Mouse (Mus musculus) MEL (cell line): ENCODE measurements around the gene Tlcd2. TPM values are rescaled to one million over a fixed set of nuclear protein-coding genes. Genes with fewer than 3 reads are reported as not detected.

Experiments
- DNase-seq: peaks from one replicate; pipeline ENCODE4 v3.0.0; 2011; ENCODE audit warnings: low read depth, low spot score
- H3K27ac ChIP-seq: 2 replicates; pipeline ENCODE4 v1.5.1; 2012; ENCODE audit warnings: low read depth, mild to moderate bottlenecking, control low read depth, low read length, moderate library complexity; ENCODE audit not compliant: control insufficient read depth
- H3K27me3 ChIP-seq, 2 experiments: fragments of 150-350 bp in 1 of 2; sonication (generic) in 1 of 2; 2 replicates each; pipeline ENCODE4 v1.6.1; 2012; ENCODE audit warnings: low read length in 2 of 2, mild to moderate bottlenecking in 2 of 2, improper control_type of control experiment in 1 of 2, moderate library complexity in 1 of 2; ENCODE audit not compliant: insufficient read depth in 2 of 2, control insufficient read depth in 1 of 2
- H3K36me3 ChIP-seq, 2 experiments: 2 replicates each; pipeline ENCODE4 v1.6.1; 2012 to 2014; ENCODE audit warnings: low read length in 2 of 2, improper control_type of control experiment in 1 of 2, inconsistent platforms in 1 of 2, mild to moderate bottlenecking in 1 of 2; ENCODE audit not compliant: insufficient read depth in 2 of 2, control insufficient read depth in 1 of 2
- H3K4me1 ChIP-seq, 2 experiments: fragments of 150-350 bp in 1 of 2; sonication (generic) in 1 of 2; 2 replicates each; pipeline ENCODE4 v1.6.1; 2012; ENCODE audit warnings: low read length in 2 of 2, improper control_type of control experiment in 1 of 2, mild to moderate bottlenecking in 1 of 2; ENCODE audit not compliant: insufficient read depth in 2 of 2, control insufficient read depth in 1 of 2
- H3K4me3 ChIP-seq, 2 experiments: fragments of 150-350 bp in 1 of 2; sonication (generic) in 1 of 2; 2 replicates each; pipeline ENCODE4 v1.5.1; 2012; ENCODE audit warnings: low read depth in 2 of 2, low read length in 2 of 2, mild to moderate bottlenecking in 2 of 2, moderate library complexity in 2 of 2, control low read depth in 1 of 2, improper control_type of control experiment in 1 of 2; ENCODE audit not compliant: control insufficient read depth in 1 of 2, insufficient read depth in 1 of 2
- H3K79me2 ChIP-seq: 2 replicates; pipeline ENCODE4 v1.6.1; 2012; ENCODE audit warnings: mild to moderate bottlenecking, low read length, moderate library complexity; ENCODE audit not compliant: control insufficient read depth, poor library complexity, insufficient read depth
- H3K9ac ChIP-seq: 2 replicates; pipeline ENCODE4 v1.6.1; 2012; ENCODE audit warnings: low read depth, mild to moderate bottlenecking, control low read depth, low read length, moderate library complexity; ENCODE audit not compliant: control insufficient read depth, poor library complexity, severe bottlenecking
- H3K9me3 ChIP-seq: fragments of 150-350 bp; sonication (generic); replicated peaks from 2 replicates; pipeline ENCODE4 v1.6.1; 2012; ENCODE audit warnings: mild to moderate bottlenecking, low read length, improper control_type of control experiment, moderate library complexity; ENCODE audit not compliant: insufficient read depth
- CHD2 ChIP-seq: IDR thresholded peaks from 2 replicates; pipeline ENCODE4 v1.6.1; 2011; ENCODE audit warnings: low read length, improper control_type of control experiment
- CTCF ChIP-seq, 3 experiments: IDR thresholded peaks in 2 of 3; conservative IDR thresholded peaks in 1 of 3; 2 replicates each; pipeline ENCODE4 v1.5.1; 2011 to 2012; ENCODE audit warnings: low read length in 3 of 3, low read depth in 2 of 3, mild to moderate bottlenecking in 2 of 3, improper control_type of control experiment in 1 of 3, inconsistent platforms in 1 of 3, mixed read lengths in 1 of 3, moderate library complexity in 1 of 3; ENCODE audit not compliant: control insufficient read depth in 1 of 3, insufficient read depth in 1 of 3, poor library complexity in 1 of 3, severe bottlenecking in 1 of 3
- ELF1 ChIP-seq: IDR thresholded peaks from 2 replicates; pipeline ENCODE4 v1.6.1; 2014; ENCODE audit warnings: low read depth, mild to moderate bottlenecking, inconsistent platforms, low read length, improper control_type of control experiment, moderate library complexity
- ETS1 ChIP-seq: IDR thresholded peaks from 2 replicates; pipeline ENCODE4 v1.6.1; 2012; ENCODE audit warnings: low read depth, mild to moderate bottlenecking, inconsistent platforms, low read length, improper control_type of control experiment, moderate library complexity
- GATA1 ChIP-seq: IDR thresholded peaks from 2 replicates; pipeline ENCODE4 v1.6.1; 2011; ENCODE audit warnings: low read depth, low read length, improper control_type of control experiment
- RCOR1 ChIP-seq: IDR thresholded peaks from 2 replicates; pipeline ENCODE4 v1.6.1; 2012; ENCODE audit warnings: low read depth, mild to moderate bottlenecking, inconsistent platforms, low read length, improper control_type of control experiment
- TBP ChIP-seq: IDR thresholded peaks from 2 replicates; pipeline ENCODE4 v1.8.0; 2011; ENCODE audit warnings: low read depth, low read length, improper control_type of control experiment
- TCF12 ChIP-seq: IDR thresholded peaks from 2 replicates; pipeline ENCODE4 v1.6.1; 2014; ENCODE audit warnings: low read depth, mild to moderate bottlenecking, inconsistent platforms, low read length, improper control_type of control experiment, moderate library complexity
- UBTF ChIP-seq: IDR thresholded peaks from 2 replicates; pipeline ENCODE4 v1.6.1; 2012; ENCODE audit warnings: low read depth, mild to moderate bottlenecking, inconsistent platforms, low read length, improper control_type of control experiment, moderate library complexity, borderline replicate concordance; ENCODE audit not compliant: insufficient read depth
- USF2 ChIP-seq, 2 experiments: IDR thresholded peaks; 2 replicates each; pipeline ENCODE4 v1.6.1; 2011 to 2012; ENCODE audit warnings: improper control_type of control experiment in 2 of 2, low read length in 2 of 2, borderline replicate concordance in 1 of 2, inconsistent platforms in 1 of 2, low read depth in 1 of 2, mild to moderate bottlenecking in 1 of 2; ENCODE audit not compliant: insufficient read depth in 1 of 2
- ZKSCAN1 ChIP-seq: IDR thresholded peaks from 2 replicates; pipeline ENCODE4 v1.6.1; 2012; ENCODE audit warnings: low read depth, mild to moderate bottlenecking, inconsistent platforms, low read length, improper control_type of control experiment, moderate library complexity
- ZNF384 ChIP-seq: IDR thresholded peaks from 2 replicates; pipeline ENCODE4 v1.6.1; 2012; ENCODE audit warnings: low read depth, mild to moderate bottlenecking, inconsistent platforms, low read length, improper control_type of control experiment
- polyA plus RNA-seq, 2 experiments: library from polyadenylated mRNA; stranded (reverse) in 1 of 2; unstranded in 1 of 2; fragments of >175 nt in 1 of 2; fragments of >200 nt in 1 of 2; gene quantifications; 2 replicates each; pipeline versions ENCODE4 v1.2.1 to v1.2.4; 2012; ENCODE audit warnings: low replicate concordance in 2 of 2, low read depth in 1 of 2; ENCODE audit not compliant: insufficient read length in 2 of 2, insufficient read depth in 1 of 2, missing spikeins in 1 of 2
- total RNA-seq: library from RNA; depleted of rRNA; stranded (reverse); fragments of 300-350 nt; gene quantifications from 2 replicates; pipeline ENCODE4 v1.2.3, GENCODE M21; 2012

Gene Tlcd2
- total and polyA plus RNA-seq, 3 experiments: 0.50 to 0.86 TPM; not detected in 1

GRCm38 (mm10) chr11:75466731-75467505 lies 5.4 kb downstream of the Tlcd2 start:
- no peak overlapping the region for H3K9ac ChIP-seq
- peak; percentile 24 to 27 (median 25); a peak in 4 of 6 replicates for TF ChIP-seq CTCF (IDR thresholded peaks at IDR 0.05 in 2 of 3, conservative IDR thresholded peaks at IDR 0.05 in 1 of 3; ENCODE audit: control insufficient read depth in 1 of 3, insufficient read depth in 1 of 3, low read depth in 2 of 3, low read length in 3 of 3, poor library complexity in 1 of 3, severe bottlenecking in 1 of 3)
- no peak for TF ChIP-seq RCOR1
- no peaks in the 10 kb centered on the region for H3K27me3 ChIP-seq
- H3K4me3 ChIP-seq: no peak overlapping the region
- H3K27ac ChIP-seq: no peak overlapping the region
- no peaks in the 10 kb centered on the region for H3K9me3 ChIP-seq
- peaks cover 0 to 18% of the 10 kb centered on the region in 2 experiments; a peak in 2 of 4 replicates for H3K36me3 ChIP-seq
- peak; percentile 48 for DNase-seq
- peaks cover 0 to 17% of the 10 kb centered on the region in 2 experiments for H3K4me1 ChIP-seq
- H3K79me2 ChIP-seq: 0 out of 2 replicates have a peak, but pooled peaks cover 4% of the 10 kb centered on the region

- Histone ChIP-seq H3K4me1 (peaks cover 3 to 22% of the 10 kb centered on the region in 2 experiments), H3K4me3 (no peak overlapping the region), H3K9ac (no peak overlapping the region), H3K27ac (no peak overlapping the region), H3K27me3 (no peaks in the 10 kb centered on the region), H3K9me3 (no peaks in the 10 kb centered on the region), H3K79me2 (no peaks in the 10 kb centered on the region), H3K36me3 (peaks cover 0 to 23% of the 10 kb centered on the region in 2 experiments; a peak in 2 of 4 replicates)
- TF ChIP-seq USF2 (IDR thresholded peaks at IDR 0.05; ENCODE audit: borderline replicate concordance in 1 of 2, insufficient read depth in 1 of 2, low read depth in 1 of 2, low read length in 2 of 2) (no peak), ZKSCAN1 (no peak), TCF12 (no peak), ELF1 (no peak), TBP (no peak), CHD2 (no peak), ZNF384 (no peak), UBTF (no peak), GATA1 (no peak), ETS1 (no peak)
- no peak for DNase-seq
Measured at GRCm38 (mm10) chr11:75467512-75468215, 6.1 kb downstream of the Tlcd2 start.
